Mouse (Mus musculus) right cerebral cortex, postnatal 36 days (tissue): ENCODE results near the gene Yod1.

Experiments
- DNase-seq, 2 experiments: peaks; one replicate each; pipeline ENCODE4 v3.0.0; 2022; ENCODE audit warnings: low spot score in 2 of 2, mixed read lengths in 1 of 2

The Yod1 gene

GRCm38 (mm10) chr1:130732706-130733658, 15.9 kb downstream of the Yod1 start:
- DNase-seq: no peak

- DNase-seq: no peak
Observed at GRCm38 (mm10) chr1:130733671-130734070, 16.5 kb downstream of the Yod1 start.

GRCm38 (mm10) chr1:130734452-130734851, 17.3 kb downstream of the Yod1 start:
- no peak for DNase-seq

- no peak for DNase-seq
Observed at GRCm38 (mm10) chr1:130734852-130735251, 17.7 kb downstream of the Yod1 start.

GRCm38 (mm10) chr1:130737411-130737881, 20.3 kb downstream of the Yod1 start:
- DNase-seq: no peak

GRCm38 (mm10) chr1:130737916-130738315, 20.8 kb downstream of the Yod1 start:
- DNase-seq: no peak

GRCm38 (mm10) chr1:130738551-130739106, 21.5 kb downstream of the Yod1 start:
- no peak for DNase-seq

GRCm38 (mm10) chr1:130739636-130740035, 22.5 kb downstream of the Yod1 start:
- DNase-seq: no peak

- DNase-seq: no peak
Observed at GRCm38 (mm10) chr1:130740227-130740648, 23.1 kb downstream of the Yod1 start.

- DNase-seq: peak; percentile 54 to 58
Observed at GRCm38 (mm10) chr1:130740781-130741720, 23.9 kb downstream of the Yod1 start.

GRCm38 (mm10) chr1:130742201-130742600, 25.1 kb downstream of the Yod1 start:
- DNase-seq: no peak

GRCm38 (mm10) chr1:130743775-130744174, 26.6 kb downstream of the Yod1 start:
- DNase-seq: no peak

GRCm38 (mm10) chr1:130744217-130744616, 27.1 kb downstream of the Yod1 start:
- DNase-seq: no peak

- no peak for DNase-seq
Observed at GRCm38 (mm10) chr1:130744961-130745360, 27.8 kb downstream of the Yod1 start.

- DNase-seq: no peak
Observed at GRCm38 (mm10) chr1:130745591-130745990, 28.5 kb downstream of the Yod1 start.

GRCm38 (mm10) chr1:130746819-130747218, 29.7 kb downstream of the Yod1 start:
- DNase-seq: no peak

- DNase-seq: no peak
Observed at GRCm38 (mm10) chr1:130759689-130760088, 42.6 kb downstream of the Yod1 start.

- no peak for DNase-seq
Observed at GRCm38 (mm10) chr1:130761597-130761996, 44.5 kb downstream of the Yod1 start.

- DNase-seq: no peak
Observed at GRCm38 (mm10) chr1:130762045-130762760, 45.1 kb downstream of the Yod1 start.

GRCm38 (mm10) chr1:130764027-130764461, 46.9 kb downstream of the Yod1 start:
- no peak for DNase-seq

- no peak for DNase-seq
Observed at GRCm38 (mm10) chr1:130767066-130767465, 49.9 kb downstream of the Yod1 start.
